Mouse (Mus musculus): ENCODE data around the gene Pecam1. TPM values are rescaled to one million over a fixed set of nuclear protein-coding genes. Genes with fewer than 3 reads are reported as not detected.

The Pecam1 gene
- total and polyA plus RNA-seq, 3 experiments = 18.4 to 22.3 (median 19.2) TPM

GRCm38 (mm10) chr11:106707085-106707484, 43.3 kb downstream of the Pecam1 start:
- dilution Hi-C loops (cut with MboI; ENCODE audit: extremely low pct_ligation_motif_present, extremely low pct_unique_long_range_greater_than_20kb, low sequenced_read_pairs) = no loop called here
- peak; percentile 82 for DNase-seq (ENCODE audit: extremely low read depth)
- no peak overlapping the region for H3K4me3 ChIP-seq (replicated peaks in 1 of 3; ENCODE audit: low read depth in 2 of 3, low read length in 2 of 3, poor library complexity in 1 of 3)
- H3K9me3 ChIP-seq (replicated peaks; ENCODE audit: low read length) = no peaks in the 10 kb centered on the region
- peaks cover 14 to 94% of the 10 kb centered on the region in 2 experiments for H3K4me1 ChIP-seq (ENCODE audit: control insufficient read depth in 1 of 2, insufficient read depth in 2 of 2)
- TF ChIP-seq RAD21 (IDR thresholded peaks at IDR 0.05; ENCODE audit: low read depth, low read length) = no peak; the same call in 1 of the 2 replicates
- peak; percentile 36; the same call in 1 of the 2 replicates for TF ChIP-seq ETS1 (conservative IDR thresholded peaks at IDR 0.05; ENCODE audit: low read depth, low read length)
- no peak for TF ChIP-seq MAZ (IDR thresholded peaks at IDR 0.05; ENCODE audit: low read depth, low read length)
- no peak for TF ChIP-seq BHLHE40 (IDR thresholded peaks at IDR 0.05; ENCODE audit: low read depth, low read length)
- TF ChIP-seq JUN (IDR thresholded peaks at IDR 0.05; ENCODE audit: insufficient read depth, low read depth, low read length) = no peak
- TF ChIP-seq TCF12 (IDR thresholded peaks at IDR 0.05; ENCODE audit: low read depth, low read length) = peak; percentile 50; the same call in 1 of the 2 replicates
- TF ChIP-seq USF1 (IDR thresholded peaks at IDR 0.05; ENCODE audit: low read depth, low read length) = no peak
- TF ChIP-seq MAX (IDR thresholded peaks at IDR 0.05; ENCODE audit: low read length) = no peak
- TF ChIP-seq USF2 (conservative IDR thresholded peaks at IDR 0.05; ENCODE audit: low read depth, low read length) = no peak
- TF ChIP-seq HCFC1 (IDR thresholded peaks at IDR 0.05; ENCODE audit: low read depth, low read length) = no peak
- no peak for TF ChIP-seq ZC3H11A (IDR thresholded peaks at IDR 0.05; ENCODE audit: low read depth, low read length)
- no peak for TF ChIP-seq MYC (IDR thresholded peaks at IDR 0.05; ENCODE audit: low read depth, low read length)
- TF ChIP-seq MEF2A (IDR thresholded peaks at IDR 0.05; ENCODE audit: borderline replicate concordance, low read depth, low read length) = peak; percentile 66
- TF ChIP-seq EP300 (IDR thresholded peaks at IDR 0.05; ENCODE audit: low read length) = peak; percentile 47; the same call in 1 of the 2 replicates
- TF ChIP-seq CHD2 (IDR thresholded peaks at IDR 0.05; ENCODE audit: low read length) = no peak
- TF ChIP-seq ELF1 (IDR thresholded peaks at IDR 0.05; ENCODE audit: low read depth, low read length) = no peak
- H3K27me3 ChIP-seq (replicated peaks) = no peaks in the 10 kb centered on the region
- H3K9ac ChIP-seq (ENCODE audit: insufficient read depth, low read depth) = no peak overlapping the region
- in situ Hi-C loops (cut with MboI; ENCODE audit: low pct_ligation_motif_present, low pct_unique_long_range_greater_than_20kb, low sequenced_read_pairs) = no loop called here
- peaks cover 0 to 13% of the 10 kb centered on the region in 2 experiments for H3K36me3 ChIP-seq (replicated peaks in 1 of 2; ENCODE audit: control insufficient read depth in 1 of 2, insufficient read depth in 1 of 2, low read length in 1 of 2)
- peak overlapping the region; percentile 19; the same call in 1 of the 2 replicates for H3K27ac ChIP-seq (ENCODE audit: insufficient read depth, low read depth)
- no peaks in the 10 kb centered on the region for H3K79me2 ChIP-seq (replicated peaks; ENCODE audit: control insufficient read depth, extremely low read depth, insufficient read depth, poor library complexity, severe bottlenecking)
- no peak overlapping the region for H3K4me2 ChIP-seq (ENCODE audit: insufficient read depth, low read depth, poor library complexity, severe bottlenecking)

DNA sequence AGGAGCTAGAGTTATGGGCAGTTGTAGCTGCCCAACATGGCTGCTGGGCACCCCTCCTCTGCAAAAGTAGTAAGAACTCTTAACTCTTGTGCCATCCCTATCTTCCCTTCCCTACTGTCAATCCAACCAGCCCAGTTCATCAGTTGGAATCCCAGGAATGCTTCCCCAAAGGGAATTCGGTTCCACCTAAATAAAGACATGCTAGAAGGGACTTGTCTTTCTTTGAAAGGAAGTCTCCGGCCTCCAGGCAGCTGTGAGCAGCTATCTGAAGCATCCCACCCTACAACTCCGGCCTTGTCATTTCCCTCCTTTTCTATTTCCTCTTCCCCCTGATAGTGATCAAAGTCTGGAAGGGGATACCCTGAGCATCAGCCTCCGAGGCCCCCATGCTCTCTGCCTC, 44.2 kb downstream of the Pecam1 start:
- dilution Hi-C loops (cut with MboI; ENCODE audit: extremely low pct_ligation_motif_present, extremely low pct_unique_long_range_greater_than_20kb, low sequenced_read_pairs) (no loop called here), in situ Hi-C loops (cut with MboI; ENCODE audit: low pct_ligation_motif_present, low pct_unique_long_range_greater_than_20kb, low sequenced_read_pairs) (no loop called here)
- Histone ChIP-seq H3K4me1 (ENCODE audit: control insufficient read depth in 1 of 2, insufficient read depth in 2 of 2) (peaks cover 21 to 97% of the 10 kb centered on the region in 2 experiments), H3K9me3 (replicated peaks; ENCODE audit: low read length) (no peaks in the 10 kb centered on the region), H3K27me3 (replicated peaks) (no peaks in the 10 kb centered on the region), H3K27ac (ENCODE audit: insufficient read depth, low read depth) (no peak overlapping the region), H3K36me3 (replicated peaks in 1 of 2; ENCODE audit: control insufficient read depth in 1 of 2, insufficient read depth in 1 of 2, low read length in 1 of 2) (peaks cover 0 to 11% of the 10 kb centered on the region in 2 experiments), H3K4me2 (ENCODE audit: insufficient read depth, low read depth, poor library complexity, severe bottlenecking) (no peak overlapping the region), H3K9ac (ENCODE audit: insufficient read depth, low read depth) (no peak overlapping the region), H3K4me3 (replicated peaks in 1 of 3; ENCODE audit: low read depth in 2 of 3, low read length in 2 of 3, poor library complexity in 1 of 3) (no peak overlapping the region), H3K79me2 (replicated peaks; ENCODE audit: control insufficient read depth, extremely low read depth, insufficient read depth, poor library complexity, severe bottlenecking) (no peaks in the 10 kb centered on the region)
- no peak for DNase-seq (ENCODE audit: extremely low read depth)
- no peak for TF ChIP-seq IRF4 (IDR thresholded peaks at IDR 0.05; ENCODE audit: low read depth, low read length)
- no peak for TF ChIP-seq MAZ (IDR thresholded peaks at IDR 0.05; ENCODE audit: low read depth, low read length)
- TF ChIP-seq MAFK (IDR thresholded peaks at IDR 0.05; ENCODE audit: insufficient replicate concordance, low read length) = no peak
- TF ChIP-seq RCOR1 (conservative IDR thresholded peaks at IDR 0.05; ENCODE audit: low read depth, low read length) = no peak
- TF ChIP-seq ETS1 (conservative IDR thresholded peaks at IDR 0.05; ENCODE audit: low read depth, low read length) = no peak
- no peak for TF ChIP-seq CHD1 (IDR thresholded peaks at IDR 0.05; ENCODE audit: low read depth, low read length)
- TF ChIP-seq NELFE (IDR thresholded peaks at IDR 0.05; ENCODE audit: low read depth, low read length) = no peak
- TF ChIP-seq MEF2A (IDR thresholded peaks at IDR 0.05; ENCODE audit: borderline replicate concordance, low read depth, low read length) = no peak
- no peak for TF ChIP-seq KAT2A (IDR thresholded peaks at IDR 0.05; ENCODE audit: insufficient replicate concordance, low read length)
- TF ChIP-seq PAX5 (IDR thresholded peaks at IDR 0.05; ENCODE audit: low read length) = no peak
- no peak for TF ChIP-seq E2F4 (IDR thresholded peaks at IDR 0.05; ENCODE audit: insufficient replicate concordance, low read depth, low read length)
- TF ChIP-seq NRF1 (IDR thresholded peaks at IDR 0.05; ENCODE audit: low read depth, low read length) = no peak
- no peak for TF ChIP-seq UBTF (IDR thresholded peaks at IDR 0.05; ENCODE audit: low read depth, low read length)
- TF ChIP-seq MXI1 (IDR thresholded peaks at IDR 0.05; ENCODE audit: low read depth, low read length) = no peak

Data from CH12.LX (cell line).